Mouse (Mus musculus): ENCODE results near the gene Il17rc. TPM values are rescaled to one million over a fixed set of nuclear protein-coding genes. Genes with fewer than 3 reads are reported as not detected.

Gene Il17rc
- polyA plus RNA-seq, 1 experiment from 2014 or later = 0.96 TPM

GRCm38 (mm10) chr6:113505689-113506088, 34.5 kb downstream of the Il17rc start:
- H3K4me3 ChIP-seq (replicated peaks) = no peak overlapping the region
- H3K9ac ChIP-seq (replicated peaks) = no peak overlapping the region
- H3K4me1 ChIP-seq (replicated peaks) = peaks cover 21% of the 10 kb centered on the region
- no peaks in the 10 kb centered on the region for H3K36me3 ChIP-seq
- WGBS = 89% methylated on average over 1 of the region's 1 CpGs
- no peaks in the 10 kb centered on the region for H3K9me3 ChIP-seq
- H3K4me2 ChIP-seq (replicated peaks) = no peak overlapping the region
- H3K27ac ChIP-seq = no peak overlapping the region
- peaks cover 6% of the 10 kb centered on the region; the same call in 1 of the 2 replicates for H3K27me3 ChIP-seq
- ATAC-seq = no peak

- no peak for ATAC-seq
- no peaks in the 10 kb centered on the region for H3K27me3 ChIP-seq
Measured at GRCm38 (mm10) chr6:113507130-113507529, 35.9 kb downstream of the Il17rc start.

GRCm38 (mm10) chr6:113508272-113508946, 37.2 kb downstream of the Il17rc start:
- no peak for ATAC-seq
- peaks cover 12% of the 10 kb centered on the region for H3K36me3 ChIP-seq
- no peak overlapping the region for H3K27ac ChIP-seq
- no peaks in the 10 kb centered on the region for H3K27me3 ChIP-seq
- H3K4me1 ChIP-seq (replicated peaks) = peaks cover 8% of the 10 kb centered on the region; the same call in 1 of the 2 replicates
- no peak overlapping the region for H3K9ac ChIP-seq (replicated peaks)
- no peak overlapping the region for H3K4me2 ChIP-seq (replicated peaks)
- no peak overlapping the region for H3K4me3 ChIP-seq (replicated peaks)
- WGBS = 64% methylated on average over 7 of the region's 7 CpGs
- no peaks in the 10 kb centered on the region for H3K9me3 ChIP-seq

More at GRCm38 (mm10) chr6:113507130-113507529, 35.9 kb downstream of the Il17rc start:
- no peak overlapping the region for H3K4me2 ChIP-seq (replicated peaks)
- peaks cover 12% of the 10 kb centered on the region for H3K4me1 ChIP-seq (replicated peaks)
- H3K9ac ChIP-seq (replicated peaks) = no peak overlapping the region
- no peak overlapping the region for H3K27ac ChIP-seq
- H3K4me3 ChIP-seq (replicated peaks) = no peak overlapping the region
- no peaks in the 10 kb centered on the region for H3K9me3 ChIP-seq
- peaks cover 1% of the 10 kb centered on the region; the same call in 1 of the 2 replicates for H3K36me3 ChIP-seq

GRCm38 (mm10) chr6:113508947-113509280, 37.7 kb downstream of the Il17rc start:
- Histone ChIP-seq H3K4me3 (replicated peaks) (no peak overlapping the region), H3K4me1 (replicated peaks) (peaks cover 8% of the 10 kb centered on the region; the same call in 1 of the 2 replicates), H3K9me3 (no peaks in the 10 kb centered on the region), H3K27me3 (no peaks in the 10 kb centered on the region), H3K27ac (no peak overlapping the region), H3K9ac (replicated peaks) (no peak overlapping the region), H3K4me2 (replicated peaks) (no peak overlapping the region), H3K36me3 (peaks cover 17% of the 10 kb centered on the region)
- no peak for ATAC-seq
- WGBS = 54% methylated on average over 5 of the region's 5 CpGs

GRCm38 (mm10) chr6:113513944-113514343, 42.7 kb downstream of the Il17rc start:
- H3K27me3 ChIP-seq = no peaks in the 10 kb centered on the region
- no peaks in the 10 kb centered on the region for H3K9me3 ChIP-seq
- no peak overlapping the region for H3K9ac ChIP-seq (replicated peaks)
- ATAC-seq = no peak
- no peak overlapping the region for H3K4me3 ChIP-seq (replicated peaks)
- no peak overlapping the region for H3K4me2 ChIP-seq (replicated peaks)
- 95% methylated on average over 6 of the region's 6 CpGs for WGBS
- no peak overlapping the region for H3K27ac ChIP-seq
- H3K36me3 ChIP-seq = peaks cover 67% of the 10 kb centered on the region
- 0 out of 2 replicates have a peak, but pooled peaks cover under 1% of the 10 kb centered on the region for H3K4me1 ChIP-seq (replicated peaks)

- H3K4me1 ChIP-seq (replicated peaks) = no peaks in the 10 kb centered on the region
- no peak overlapping the region for H3K27ac ChIP-seq
- ATAC-seq = no peak
- H3K9me3 ChIP-seq = no peaks in the 10 kb centered on the region
- no peak overlapping the region for H3K4me2 ChIP-seq (replicated peaks)
- no peaks in the 10 kb centered on the region for H3K27me3 ChIP-seq
- WGBS = 100% methylated on average over 3 of the region's 3 CpGs
- H3K4me3 ChIP-seq (replicated peaks) = no peak overlapping the region
- no peak overlapping the region for H3K9ac ChIP-seq (replicated peaks)
- peaks cover 74% of the 10 kb centered on the region for H3K36me3 ChIP-seq
Measured at GRCm38 (mm10) chr6:113514600-113514999, 43.4 kb downstream of the Il17rc start.

GRCm38 (mm10) chr6:113517434-113518080, 46.3 kb downstream of the Il17rc start:
- no peak for ATAC-seq
- peaks cover 100% of the 10 kb centered on the region for H3K36me3 ChIP-seq
- H3K4me2 ChIP-seq (replicated peaks) = no peak overlapping the region
- no peak overlapping the region for H3K9ac ChIP-seq (replicated peaks)
- WGBS = 96% methylated on average over 8 of the region's 8 CpGs
- no peaks in the 10 kb centered on the region for H3K4me1 ChIP-seq (replicated peaks)
- H3K9me3 ChIP-seq = no peaks in the 10 kb centered on the region
- H3K4me3 ChIP-seq (replicated peaks) = no peak overlapping the region
- H3K27me3 ChIP-seq = no peaks in the 10 kb centered on the region
- no peak overlapping the region for H3K27ac ChIP-seq

GRCm38 (mm10) chr6:113522310-113522709, 51.1 kb downstream of the Il17rc start:
- H3K4me3 ChIP-seq (replicated peaks) = no peak overlapping the region
- WGBS = 86% methylated on average over 1 of the region's 1 CpGs
- H3K4me2 ChIP-seq (replicated peaks) = no peak overlapping the region
- H3K9me3 ChIP-seq = no peaks in the 10 kb centered on the region
- H3K27ac ChIP-seq = no peak overlapping the region
- no peaks in the 10 kb centered on the region for H3K4me1 ChIP-seq (replicated peaks)
- ATAC-seq = no peak
- H3K9ac ChIP-seq (replicated peaks) = no peak overlapping the region
- peaks cover 59% of the 10 kb centered on the region for H3K36me3 ChIP-seq
- no peaks in the 10 kb centered on the region for H3K27me3 ChIP-seq

- H3K9me3 ChIP-seq = no peaks in the 10 kb centered on the region
- H3K27ac ChIP-seq = no peak overlapping the region
- H3K4me1 ChIP-seq (replicated peaks) = no peaks in the 10 kb centered on the region
- no peak overlapping the region for H3K9ac ChIP-seq (replicated peaks)
- H3K4me2 ChIP-seq (replicated peaks) = no peak overlapping the region
- peaks cover 54% of the 10 kb centered on the region for H3K36me3 ChIP-seq
- H3K27me3 ChIP-seq = no peaks in the 10 kb centered on the region
- ATAC-seq = no peak
- no peak overlapping the region for H3K4me3 ChIP-seq (replicated peaks)
- WGBS = 92% methylated on average over 8 of the region's 8 CpGs
Measured at GRCm38 (mm10) chr6:113523420-113523819, 52.2 kb downstream of the Il17rc start.

- WGBS = 1% methylated on average over 47 of the region's 47 CpGs
- Histone ChIP-seq H3K4me2 (replicated peaks) (peak within 1 kb of the TSS; percentile 83), H3K4me3 (replicated peaks) (peak within 1 kb of the TSS; percentile 73), H3K27me3 (no peaks in the 10 kb centered on the region), H3K4me1 (replicated peaks) (peaks cover 30% of the 10 kb centered on the region), H3K9me3 (no peaks in the 10 kb centered on the region), H3K9ac (replicated peaks) (peak within 1 kb of the TSS; percentile 81), H3K27ac (peak within 1 kb of the TSS; percentile 54), H3K36me3 (0 out of 2 replicates have a peak, but pooled peaks cover 9% of the 10 kb centered on the region)
- peak; percentile 95 for ATAC-seq
Measured at GRCm38 (mm10) chr6:113530932-113531839, 60.0 kb downstream of the Il17rc start, which contains the start of the genes Emc3 and Fancd2. Emc3 (minus strand) TSS chr6:113531652. Fancd2 (plus strand) TSS chr6:113531682.

GRCm38 (mm10) chr6:113531840-113532404, 60.7 kb downstream of the Il17rc start:
- Histone ChIP-seq H3K4me2 (replicated peaks) (peak overlapping the region; percentile 83), H3K4me3 (replicated peaks) (peak overlapping the region; percentile 73), H3K9ac (replicated peaks) (peak overlapping the region; percentile 81; the same call in 1 of the 2 replicates), H3K9me3 (no peaks in the 10 kb centered on the region), H3K27me3 (no peaks in the 10 kb centered on the region), H3K36me3 (peaks cover 13% of the 10 kb centered on the region; the same call in 1 of the 2 replicates), H3K27ac (no peak overlapping the region), H3K4me1 (replicated peaks) (peaks cover 30% of the 10 kb centered on the region)
- ATAC-seq = 0 out of 2 replicates have a peak, but pooled peaks have one; percentile 51
- 10% methylated on average over 7 of the region's 7 CpGs for WGBS

Measured in midbrain, embryonic 13.5 days (tissue).